Mouse (Mus musculus) embryonic facial prominence, embryonic 13.5 days (tissue): Measurements from ENCODE around the gene Rexo1. TPM values are rescaled to one million over a fixed set of nuclear protein-coding genes. Genes with fewer than 3 reads are reported as not detected.
A peak's percentile ranks its signal among the peaks of the same experiment; 100 is the strongest.

Experiments
- ATAC-seq: fragments of 200-750 bp; cut with Nextera tagmentation; 2 replicates; pipeline ENCODE4 v1.8.0; 2017; ENCODE audit warnings: low read depth; ENCODE audit not compliant: insufficient number of reproducible peaks, insufficient read depth, low FRiP score, low TSS enrichment
- H3K27ac ChIP-seq: fragments of 300-500 bp; sonication (generic); 2 replicates; pipeline ENCODE4 v1.5.1; 2015; ENCODE audit warnings: moderate library complexity, mild to moderate bottlenecking, inconsistent platforms
- H3K27me3 ChIP-seq: fragments of 300-500 bp; sonication (generic); 2 replicates; pipeline ENCODE4 v1.6.1; 2015; ENCODE audit warnings: mild to moderate bottlenecking, inconsistent platforms
- H3K36me3 ChIP-seq: fragments of 300-500 bp; sonication (generic); 2 replicates; pipeline ENCODE4 v1.6.1; 2015; ENCODE audit warnings: mild to moderate bottlenecking, inconsistent platforms
- H3K4me1 ChIP-seq: fragments of 300-500 bp; sonication (generic); 2 replicates; pipeline ENCODE4 v1.6.1; 2015; ENCODE audit warnings: inconsistent platforms
- H3K4me2 ChIP-seq: fragments of 300-500 bp; sonication (generic); 2 replicates; pipeline ENCODE4 v1.6.1; 2015; ENCODE audit warnings: moderate library complexity, mild to moderate bottlenecking, inconsistent platforms
- H3K4me3 ChIP-seq: fragments of 300-500 bp; sonication (generic); 2 replicates; pipeline ENCODE4 v1.5.1; 2015; ENCODE audit warnings: mild to moderate bottlenecking, inconsistent platforms
- H3K9ac ChIP-seq: fragments of 300-500 bp; sonication (generic); 2 replicates; pipeline ENCODE4 v1.6.1; 2015; ENCODE audit warnings: mild to moderate bottlenecking, inconsistent platforms
- H3K9me3 ChIP-seq: fragments of 300-500 bp; sonication (generic); 2 replicates; pipeline ENCODE4 v1.6.1; 2016; ENCODE audit warnings: inconsistent platforms
- WGBS: fragments of 180-500 bp; shearing (Covaris S2); methylation state at CpG from one replicate; pipeline ENCODE4 v1.1.7; 2015; ENCODE audit warnings: mixed read lengths; 5-methylcytosine and 5-hydroxymethylcytosine counted together
- polyA plus RNA-seq: library from polyadenylated mRNA; unstranded; fragments of >200 nt; fragmentation: Nextera tagmentation; extraction: Ambion mirVana; gene quantifications from 2 replicates; pipeline ENCODE4 v1.2.1, GENCODE M21; 2015

Gene Rexo1
- polyA plus RNA-seq, 1 experiment from 2014 or later: 31.3 TPM

- Histone ChIP-seq H3K4me1 (peaks cover 23% of the 10 kb centered on the region), H3K36me3 (peaks cover 20% of the 10 kb centered on the region), H3K27ac (peak within 1 kb of the TSS; percentile 86), H3K9me3 (no peaks in the 10 kb centered on the region), H3K4me3 (peak within 1 kb of the TSS; percentile 71), H3K9ac (peak within 1 kb of the TSS; percentile 74), H3K27me3 (no peaks in the 10 kb centered on the region), H3K4me2 (peak within 1 kb of the TSS; percentile 94)
- under 1% methylated on average over 54 of the region's 54 CpGs for WGBS
- ATAC-seq: peak; percentile 92
Observed at GRCm38 (mm10) chr10:80602698-80603325, 41.5 kb upstream of the Rexo1 start, which contains the start of the genes Scamp4 and Adat3. TSS of gene Scamp4 (plus strand) at chr10:80602872. TSS of gene Adat3 (plus strand) at chr10:80602880.

GRCm38 (mm10) chr10:80596318-80596717, 35.0 kb upstream of the Rexo1 start:
- Histone ChIP-seq H3K4me1 (no peaks in the 10 kb centered on the region), H3K9ac (no peak overlapping the region), H3K27me3 (no peaks in the 10 kb centered on the region), H3K4me3 (no peak overlapping the region), H3K4me2 (no peak overlapping the region), H3K27ac (no peak overlapping the region), H3K9me3 (no peaks in the 10 kb centered on the region), H3K36me3 (no peaks in the 10 kb centered on the region)
- WGBS: 42% methylated on average over 4 of the region's 4 CpGs
- ATAC-seq: no peak

- under 1% methylated on average over 49 of the region's 73 CpGs for WGBS
- H3K27ac ChIP-seq: peak within 1 kb of the TSS; percentile 74
Observed at GRCm38 (mm10) chr10:80589879-80590854, 28.8 kb upstream of the Rexo1 start, which contains the start of gene Abhd17a. TSS of gene Abhd17a (minus strand) at chr10:80590341.

GRCm38 (mm10) chr10:80589127-80589878, 27.9 kb upstream of the Rexo1 start:
- peak overlapping the region; percentile 96 for H3K4me3 ChIP-seq
- peak overlapping the region; percentile 74 for H3K27ac ChIP-seq
- H3K27me3 ChIP-seq: no peaks in the 10 kb centered on the region
- peaks cover 25% of the 10 kb centered on the region for H3K36me3 ChIP-seq
- peaks cover 32% of the 10 kb centered on the region for H3K4me1 ChIP-seq
- H3K4me2 ChIP-seq: peak overlapping the region; percentile 90
- no peaks in the 10 kb centered on the region for H3K9me3 ChIP-seq
- no peak for ATAC-seq
- WGBS: 19% methylated on average over 12 of the region's 12 CpGs
- peak overlapping the region; percentile 97 for H3K9ac ChIP-seq

More at GRCm38 (mm10) chr10:80589879-80590854, 28.8 kb upstream of the Rexo1 start, which contains the start of gene Abhd17a:
- peak; percentile 89 for ATAC-seq
- Histone ChIP-seq H3K4me2 (peak within 1 kb of the TSS; percentile 90), H3K4me1 (peaks cover 28% of the 10 kb centered on the region), H3K9me3 (no peaks in the 10 kb centered on the region), H3K36me3 (peaks cover 17% of the 10 kb centered on the region), H3K27me3 (no peaks in the 10 kb centered on the region), H3K9ac (peak within 1 kb of the TSS; percentile 97), H3K4me3 (peak within 1 kb of the TSS; percentile 96)

GRCm38 (mm10) chr10:80587305-80587657, 25.9 kb upstream of the Rexo1 start:
- Histone ChIP-seq H3K4me3 (no peak overlapping the region), H3K27me3 (no peaks in the 10 kb centered on the region), H3K4me1 (peaks cover 34% of the 10 kb centered on the region), H3K27ac (peak overlapping the region; percentile 64), H3K4me2 (peak overlapping the region; percentile 5; the same call in 1 of the 2 replicates), H3K36me3 (peaks cover 42% of the 10 kb centered on the region), H3K9me3 (no peaks in the 10 kb centered on the region), H3K9ac (peak overlapping the region; percentile 46; the same call in 1 of the 2 replicates)
- 35% methylated on average over 4 of the region's 4 CpGs for WGBS
- ATAC-seq: no peak

GRCm38 (mm10) chr10:80586407-80587304, 25.3 kb upstream of the Rexo1 start:
- H3K4me3 ChIP-seq: no peak overlapping the region
- H3K4me1 ChIP-seq: peaks cover 34% of the 10 kb centered on the region
- WGBS: 94% methylated on average over 51 of the region's 51 CpGs
- H3K4me2 ChIP-seq: peak overlapping the region; percentile 11; the same call in 1 of the 2 replicates
- peak overlapping the region; percentile 64 for H3K27ac ChIP-seq
- H3K36me3 ChIP-seq: peaks cover 42% of the 10 kb centered on the region
- no peaks in the 10 kb centered on the region for H3K27me3 ChIP-seq
- H3K9me3 ChIP-seq: no peaks in the 10 kb centered on the region
- ATAC-seq: no peak
- peak overlapping the region; percentile 46; the same call in 1 of the 2 replicates for H3K9ac ChIP-seq

GRCm38 (mm10) chr10:80585581-80585980, 24.2 kb upstream of the Rexo1 start:
- Histone ChIP-seq H3K36me3 (peaks cover 42% of the 10 kb centered on the region), H3K4me2 (peak overlapping the region; percentile 11; the same call in 1 of the 2 replicates), H3K4me3 (peak overlapping the region; percentile 12; the same call in 1 of the 2 replicates), H3K9me3 (no peaks in the 10 kb centered on the region), H3K27me3 (no peaks in the 10 kb centered on the region), H3K4me1 (peaks cover 34% of the 10 kb centered on the region), H3K27ac (peak overlapping the region; percentile 22; the same call in 1 of the 2 replicates), H3K9ac (0 out of 2 replicates have a peak overlapping the region, but pooled peaks have one; percentile 44)
- 89% methylated on average over 8 of the region's 8 CpGs for WGBS
- no peak for ATAC-seq

GRCm38 (mm10) chr10:80584642-80585552, 23.5 kb upstream of the Rexo1 start:
- WGBS: 73% methylated on average over 12 of the region's 12 CpGs
- Histone ChIP-seq H3K4me2 (0 out of 2 replicates have a peak overlapping the region, but pooled peaks have one; percentile 11), H3K9me3 (no peaks in the 10 kb centered on the region), H3K4me3 (0 out of 2 replicates have a peak overlapping the region, but pooled peaks have one; percentile 12), H3K27ac (peak overlapping the region; percentile 22), H3K9ac (peak overlapping the region; percentile 44; the same call in 1 of the 2 replicates), H3K36me3 (peaks cover 42% of the 10 kb centered on the region), H3K27me3 (no peaks in the 10 kb centered on the region), H3K4me1 (peaks cover 34% of the 10 kb centered on the region)
- ATAC-seq: peak; percentile 8; the same call in 1 of the 2 replicates

- 63% methylated on average over 12 of the region's 12 CpGs for WGBS
- ATAC-seq: no peak
- H3K4me1 ChIP-seq: peaks cover 36% of the 10 kb centered on the region
- H3K36me3 ChIP-seq: peaks cover 42% of the 10 kb centered on the region
- H3K9me3 ChIP-seq: no peaks in the 10 kb centered on the region
- H3K27ac ChIP-seq: no peak overlapping the region
- H3K27me3 ChIP-seq: no peaks in the 10 kb centered on the region
- H3K4me3 ChIP-seq: no peak overlapping the region
- H3K9ac ChIP-seq: no peak overlapping the region
- no peak overlapping the region for H3K4me2 ChIP-seq
Observed at GRCm38 (mm10) chr10:80584045-80584488, 22.7 kb upstream of the Rexo1 start.
